Mouse (Mus musculus): ENCODE results near the gene Rab3b. TPM values are rescaled to one million over a fixed set of nuclear protein-coding genes. Genes with fewer than 3 reads are reported as not detected.

Rab3b gene
- total and polyA plus RNA-seq, 3 experiments = 0.63 to 6.2 (median 1.3) TPM

GRCm38 (mm10) chr4:108877901-108878300 is 962 bp upstream of the Rab3b start:
- Histone ChIP-seq H3K4me1 (ENCODE audit: control insufficient read depth, insufficient read depth, low read length) (no peaks in the 10 kb centered on the region; the same call in 1 of the 2 replicates), H3K9ac (ENCODE audit: low read depth, low read length) (no peak overlapping the region), H3K4me3 (no peak overlapping the region), H3K27me3 (ENCODE audit: control insufficient read depth, insufficient read depth, low read length) (peaks cover 6% of the 10 kb centered on the region), H3K27ac (no peak overlapping the region), H3K79me2 (replicated peaks; ENCODE audit: control insufficient read depth, insufficient read depth, low read length) (no peaks in the 10 kb centered on the region), H3K36me3 (ENCODE audit: control insufficient read depth, insufficient read depth, low read length) (no peaks in the 10 kb centered on the region)
- WGBS = 81% methylated on average over 6 of the region's 6 CpGs
- DNase-seq = no peak
- TF ChIP-seq CTCF (IDR thresholded peaks at IDR 0.05) (no peak), POLR2A (IDR thresholded peaks at IDR 0.05; ENCODE audit: insufficient read depth, low read depth, low read length) (no peak), EP300 (IDR thresholded peaks at IDR 0.05; ENCODE audit: insufficient read depth, low read depth, low read length) (no peak)
- intact Hi-C loops (cut with DNase I) = no loop called here

GRCm38 (mm10) chr4:108883815-108884214 is 5.0 kb downstream of the Rab3b start:
- Histone ChIP-seq H3K4me3 (no peak overlapping the region), H3K79me2 (replicated peaks; ENCODE audit: control insufficient read depth, insufficient read depth, low read length) (no peaks in the 10 kb centered on the region), H3K4me1 (ENCODE audit: control insufficient read depth, insufficient read depth, low read length) (no peaks in the 10 kb centered on the region; the same call in 1 of the 2 replicates), H3K27me3 (ENCODE audit: control insufficient read depth, insufficient read depth, low read length) (peaks cover 6% of the 10 kb centered on the region), H3K36me3 (ENCODE audit: control insufficient read depth, insufficient read depth, low read length) (no peaks in the 10 kb centered on the region), H3K27ac (no peak overlapping the region), H3K9ac (ENCODE audit: low read depth, low read length) (no peak overlapping the region)
- 62% methylated on average over 13 of the region's 13 CpGs for WGBS
- intact Hi-C loops (cut with DNase I) = no loop called here
- no peak for TF ChIP-seq CTCF (IDR thresholded peaks at IDR 0.05)
- no peak for TF ChIP-seq POLR2A (IDR thresholded peaks at IDR 0.05; ENCODE audit: insufficient read depth, low read depth, low read length)
- TF ChIP-seq EP300 (IDR thresholded peaks at IDR 0.05; ENCODE audit: insufficient read depth, low read depth, low read length) = no peak
- DNase-seq = no peak

- Histone ChIP-seq H3K36me3 (ENCODE audit: control insufficient read depth, insufficient read depth, low read length) (no peaks in the 10 kb centered on the region), H3K27me3 (ENCODE audit: control insufficient read depth, insufficient read depth, low read length) (no peaks in the 10 kb centered on the region), H3K27ac (no peak overlapping the region), H3K9ac (ENCODE audit: low read depth, low read length) (no peak overlapping the region), H3K79me2 (replicated peaks; ENCODE audit: control insufficient read depth, insufficient read depth, low read length) (no peaks in the 10 kb centered on the region), H3K4me1 (ENCODE audit: control insufficient read depth, insufficient read depth, low read length) (no peaks in the 10 kb centered on the region), H3K4me3 (no peak overlapping the region)
- WGBS = 89% methylated on average over 4 of the region's 4 CpGs
- TF ChIP-seq POLR2A (IDR thresholded peaks at IDR 0.05; ENCODE audit: insufficient read depth, low read depth, low read length) (no peak), EP300 (IDR thresholded peaks at IDR 0.05; ENCODE audit: insufficient read depth, low read depth, low read length) (no peak), CTCF (IDR thresholded peaks at IDR 0.05) (no peak)
- intact Hi-C loops (cut with DNase I) = no loop called here
- no peak for DNase-seq
Measured at GRCm38 (mm10) chr4:108887456-108887855, 8.6 kb downstream of the Rab3b start.

GRCm38 (mm10) chr4:108890876-108891275 is 12.0 kb downstream of the Rab3b start:
- Histone ChIP-seq H3K9ac (ENCODE audit: low read depth, low read length) (no peak overlapping the region), H3K27me3 (ENCODE audit: control insufficient read depth, insufficient read depth, low read length) (no peaks in the 10 kb centered on the region), H3K36me3 (ENCODE audit: control insufficient read depth, insufficient read depth, low read length) (no peaks in the 10 kb centered on the region), H3K4me1 (ENCODE audit: control insufficient read depth, insufficient read depth, low read length) (no peaks in the 10 kb centered on the region), H3K4me3 (no peak overlapping the region), H3K27ac (no peak overlapping the region), H3K79me2 (replicated peaks; ENCODE audit: control insufficient read depth, insufficient read depth, low read length) (no peaks in the 10 kb centered on the region)
- intact Hi-C loops (cut with DNase I) = no loop called here
- WGBS = 80% methylated on average over 6 of the region's 6 CpGs
- DNase-seq = no peak
- TF ChIP-seq POLR2A (IDR thresholded peaks at IDR 0.05; ENCODE audit: insufficient read depth, low read depth, low read length) = no peak
- TF ChIP-seq EP300 (IDR thresholded peaks at IDR 0.05; ENCODE audit: insufficient read depth, low read depth, low read length) = no peak
- no peak for TF ChIP-seq CTCF (IDR thresholded peaks at IDR 0.05)

GRCm38 (mm10) chr4:108900421-108900820 is 21.6 kb downstream of the Rab3b start:
- no peak overlapping the region for H3K4me3 ChIP-seq
- TF ChIP-seq CTCF (IDR thresholded peaks at IDR 0.05) (no peak), EP300 (IDR thresholded peaks at IDR 0.05; ENCODE audit: insufficient read depth, low read depth, low read length) (no peak), POLR2A (IDR thresholded peaks at IDR 0.05; ENCODE audit: insufficient read depth, low read depth, low read length) (no peak)
- no peak overlapping the region for H3K27ac ChIP-seq
- no peak overlapping the region for H3K9ac ChIP-seq (ENCODE audit: low read depth, low read length)
- no peaks in the 10 kb centered on the region for H3K4me1 ChIP-seq (ENCODE audit: control insufficient read depth, insufficient read depth, low read length)
- H3K27me3 ChIP-seq (ENCODE audit: control insufficient read depth, insufficient read depth, low read length) = no peaks in the 10 kb centered on the region
- WGBS = 90% methylated on average over 7 of the region's 7 CpGs
- intact Hi-C loops (cut with DNase I) = no loop called here
- H3K36me3 ChIP-seq (ENCODE audit: control insufficient read depth, insufficient read depth, low read length) = no peaks in the 10 kb centered on the region
- no peak for DNase-seq
- no peaks in the 10 kb centered on the region for H3K79me2 ChIP-seq (replicated peaks; ENCODE audit: control insufficient read depth, insufficient read depth, low read length)

- Histone ChIP-seq H3K27me3 (ENCODE audit: control insufficient read depth, insufficient read depth, low read length) (no peaks in the 10 kb centered on the region), H3K79me2 (replicated peaks; ENCODE audit: control insufficient read depth, insufficient read depth, low read length) (no peaks in the 10 kb centered on the region), H3K27ac (no peak overlapping the region), H3K4me3 (no peak overlapping the region), H3K4me1 (ENCODE audit: control insufficient read depth, insufficient read depth, low read length) (no peaks in the 10 kb centered on the region), H3K9ac (ENCODE audit: low read depth, low read length) (no peak overlapping the region), H3K36me3 (ENCODE audit: control insufficient read depth, insufficient read depth, low read length) (no peaks in the 10 kb centered on the region)
- intact Hi-C loops (cut with DNase I) = no loop called here
- 88% methylated on average over 9 of the region's 9 CpGs for WGBS
- DNase-seq = no peak
- TF ChIP-seq EP300 (IDR thresholded peaks at IDR 0.05; ENCODE audit: insufficient read depth, low read depth, low read length) = no peak
- TF ChIP-seq CTCF (IDR thresholded peaks at IDR 0.05) = no peak
- TF ChIP-seq POLR2A (IDR thresholded peaks at IDR 0.05; ENCODE audit: insufficient read depth, low read depth, low read length) = no peak
Measured at GRCm38 (mm10) chr4:108902886-108903285, 24.0 kb downstream of the Rab3b start.
